Mouse (Mus musculus) left cerebral cortex, adult 8-10 months (tissue): ENCODE data around the gene Nagpa. TPM values are rescaled to one million over a fixed set of nuclear protein-coding genes. Genes with fewer than 3 reads are reported as not detected.

ENCODE experiments used
- DNase-seq, 2 experiments: peaks; one replicate each; pipeline ENCODE4 v3.0.0; 2022; ENCODE audit warnings: low spot score in 2 of 2
- total RNA-seq, 4 experiments: library from RNA; stranded (reverse); gene quantifications; 2 replicates each; pipeline ENCODE4 v1.2.4; 2022

The Nagpa gene
- total RNA-seq, 4 experiments from 2014 or later, result 11.3 to 16.3 (median 15.5) TPM

DNA sequence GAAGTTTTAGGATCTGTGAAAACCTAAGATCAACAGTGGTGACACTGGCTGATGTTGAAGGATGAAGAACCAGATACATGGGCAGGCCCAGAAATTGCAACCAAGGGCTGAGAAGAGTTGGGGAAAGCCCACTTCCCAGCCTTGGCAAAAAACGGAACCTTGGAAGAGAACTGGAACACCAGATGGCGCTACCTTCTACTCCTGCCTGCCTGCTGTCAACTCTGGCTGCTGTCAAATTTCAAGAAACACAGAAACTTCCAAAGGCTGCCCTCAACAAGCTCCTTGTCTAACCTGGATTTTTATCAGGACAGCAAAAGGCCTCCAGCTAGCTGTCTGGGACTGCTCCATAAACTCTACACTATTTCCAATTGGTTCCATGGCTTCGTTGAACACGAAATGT, 1.1 kb downstream of the Nagpa start:
- DNase-seq, result peak in 1 of 2 experiments; percentile 18

DNA sequence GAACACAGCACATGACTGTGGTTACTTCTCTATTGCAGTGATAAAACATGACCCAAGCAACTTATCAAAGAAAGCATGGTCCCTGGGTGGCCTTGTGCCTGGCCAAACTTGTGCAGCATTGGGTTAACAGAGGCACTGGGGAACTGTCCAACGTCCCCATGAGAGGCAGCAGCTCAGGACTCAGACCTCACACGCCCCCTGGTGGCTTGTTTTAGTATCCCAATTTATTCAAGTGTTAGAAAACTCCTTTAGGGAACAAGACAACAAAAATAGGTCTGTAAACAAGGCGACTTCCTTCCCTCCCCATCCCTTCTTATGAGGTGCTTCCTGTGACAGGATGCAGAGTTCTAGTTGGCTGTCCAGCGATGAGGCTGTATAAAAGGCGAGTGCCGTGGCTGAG, 8.7 kb downstream of the Nagpa start:
- no peak for DNase-seq

DNA sequence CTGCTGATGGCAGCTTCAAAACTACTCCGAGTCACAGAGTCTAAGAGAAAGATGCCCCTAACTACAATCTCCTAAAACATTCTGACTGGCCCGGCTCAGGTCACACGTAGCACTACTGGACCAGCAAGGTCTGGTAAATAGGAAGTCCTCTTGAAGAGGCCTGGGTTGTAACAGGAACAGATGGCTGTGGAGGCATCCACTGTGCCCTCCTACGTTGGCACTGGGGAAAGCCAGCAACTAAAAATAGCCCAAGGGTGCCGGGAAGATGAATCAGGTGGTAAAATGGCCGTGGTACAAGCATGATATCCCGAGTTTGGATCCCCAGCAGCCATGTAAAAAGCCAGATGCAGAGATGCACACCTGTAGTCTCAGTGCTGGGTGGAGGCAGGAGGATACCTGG, 17.6 kb downstream of the Nagpa start:
- DNase-seq, result peak; percentile 23 to 61

DNA sequence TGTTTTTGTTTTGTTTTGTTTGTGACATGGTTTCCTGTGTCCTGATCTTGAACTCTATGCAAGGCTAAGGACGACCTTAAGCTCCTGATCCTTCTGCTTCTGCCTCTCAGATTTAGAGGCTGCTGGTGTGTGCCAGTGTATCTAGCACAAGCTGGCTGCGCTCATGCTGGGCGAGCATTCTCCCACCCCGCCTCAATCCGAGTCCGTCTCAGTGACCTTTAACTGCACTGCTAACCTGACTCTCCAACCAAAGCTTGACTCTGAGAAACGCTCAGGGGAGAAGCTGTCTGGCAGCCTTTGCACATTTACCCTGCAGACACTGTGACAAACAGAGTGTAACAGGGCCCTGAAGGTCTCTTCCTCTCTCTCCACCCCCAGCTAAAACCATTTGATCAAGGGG, 18.1 kb downstream of the Nagpa start:
- DNase-seq, result no peak

DNA sequence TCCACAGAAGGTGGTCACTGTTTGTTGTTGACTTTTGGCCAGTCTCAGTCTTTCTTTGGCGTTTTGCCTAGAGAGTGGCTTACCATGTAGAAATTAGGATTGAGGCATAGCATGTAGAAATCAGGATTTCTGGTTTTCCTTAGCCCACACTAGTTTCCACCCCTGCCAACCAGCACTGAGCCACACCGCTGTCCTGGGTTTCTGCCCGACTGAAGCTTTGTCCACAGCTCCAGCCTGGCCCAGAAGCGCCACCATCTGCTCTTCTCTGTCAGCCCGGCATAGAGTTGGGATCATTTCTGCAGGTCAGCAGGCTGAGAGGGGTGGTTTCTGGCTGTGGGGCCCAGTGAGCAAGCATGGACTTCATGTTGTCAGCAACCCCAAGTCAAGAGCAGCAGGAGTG, 18.9 kb downstream of the Nagpa start:
- DNase-seq, result no peak

DNA sequence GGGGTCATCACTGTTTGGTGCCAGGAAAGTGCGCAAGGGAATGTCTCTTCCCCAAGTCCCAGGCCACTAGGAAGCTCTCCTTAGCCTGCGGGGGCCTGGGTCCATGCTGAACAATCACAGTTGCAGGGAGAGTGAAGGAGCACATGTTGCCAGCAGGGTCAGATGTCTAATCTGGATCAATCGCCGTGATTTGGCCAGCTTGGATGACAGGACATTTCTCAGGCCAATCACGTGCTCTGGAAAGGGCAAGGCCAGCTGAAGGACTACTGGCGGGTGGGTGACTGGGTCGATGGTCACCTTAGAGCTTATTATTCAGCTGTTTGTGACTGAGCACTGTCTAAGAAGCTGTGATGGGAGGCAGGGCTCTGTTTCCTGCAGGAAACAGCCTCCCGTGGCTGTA, 19.7 kb downstream of the Nagpa start:
- DNase-seq, result no peak

DNA sequence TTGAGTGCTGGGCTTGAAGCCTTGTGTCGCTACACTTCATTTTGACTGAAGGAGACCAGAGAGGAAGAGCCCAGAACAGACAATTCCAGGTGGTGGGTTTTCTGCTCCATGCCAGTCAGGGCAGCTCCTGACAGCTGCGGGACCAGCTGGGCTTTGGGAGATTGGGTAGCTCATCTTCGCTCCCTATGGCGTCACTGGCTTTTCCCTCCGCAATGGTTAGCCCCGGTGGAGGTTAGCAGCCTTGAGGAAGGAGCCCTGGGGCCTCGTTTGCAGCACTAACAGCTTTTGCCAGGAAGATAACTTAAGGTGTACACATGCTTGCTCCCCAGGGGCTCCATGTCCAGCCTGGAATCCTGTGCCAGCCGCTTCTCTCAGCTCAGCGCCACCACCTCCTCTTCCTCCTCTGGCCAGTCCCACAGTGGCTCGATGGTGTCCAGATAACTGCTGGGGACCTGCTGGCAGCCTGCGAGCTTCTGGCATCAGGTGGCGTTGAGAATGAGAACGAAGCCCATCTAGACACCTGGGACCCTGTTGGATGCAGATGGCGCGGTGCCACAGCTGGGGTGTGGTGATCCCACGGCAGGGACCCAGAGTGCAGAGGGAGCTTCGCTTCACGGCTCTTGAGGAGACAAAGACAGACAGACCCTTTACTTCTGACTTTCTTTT, 20.4 kb downstream of the Nagpa start:
- no peak for DNase-seq

DNA sequence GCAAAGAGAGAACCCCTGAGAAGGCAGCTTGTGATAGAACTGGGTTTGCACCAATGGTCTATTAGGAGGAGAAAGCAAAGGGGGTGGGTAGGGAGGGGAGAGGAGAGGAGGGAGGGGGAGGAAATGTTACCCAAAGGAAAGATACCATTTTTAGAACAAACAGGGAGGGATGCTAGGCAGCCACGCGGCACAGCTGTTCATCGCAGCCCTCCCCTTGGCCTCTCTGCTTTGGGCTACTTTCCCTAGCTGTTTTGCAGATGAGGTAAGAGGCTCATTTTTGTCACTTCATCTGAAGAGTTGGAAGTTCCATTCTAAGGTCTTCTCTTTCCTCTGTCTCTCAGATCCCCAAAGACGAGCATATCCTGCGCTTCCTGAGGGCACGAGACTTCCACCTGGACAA, 31.2 kb downstream of the Nagpa start:
- DNase-seq, result no peak

DNA sequence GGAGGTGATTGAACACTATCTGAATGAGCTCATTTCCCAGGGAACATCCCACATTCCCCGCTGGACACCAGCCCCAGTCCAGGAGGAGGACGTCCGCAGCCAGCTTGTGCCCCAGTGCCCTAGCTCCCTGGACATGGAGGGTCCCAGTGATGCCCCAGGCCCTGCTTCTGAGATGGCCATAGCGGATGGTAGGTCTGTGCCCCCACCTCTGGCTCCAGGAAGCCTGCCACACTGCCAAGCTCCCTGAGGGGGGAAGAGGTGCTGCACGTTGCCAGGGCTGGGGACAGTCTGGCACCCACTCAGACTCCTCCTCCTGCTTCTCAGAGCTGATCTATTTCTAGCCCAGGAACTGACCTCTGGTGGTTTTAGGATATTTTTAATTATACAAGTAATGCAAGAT, 35.0 kb downstream of the Nagpa start:
- no peak for DNase-seq

DNA sequence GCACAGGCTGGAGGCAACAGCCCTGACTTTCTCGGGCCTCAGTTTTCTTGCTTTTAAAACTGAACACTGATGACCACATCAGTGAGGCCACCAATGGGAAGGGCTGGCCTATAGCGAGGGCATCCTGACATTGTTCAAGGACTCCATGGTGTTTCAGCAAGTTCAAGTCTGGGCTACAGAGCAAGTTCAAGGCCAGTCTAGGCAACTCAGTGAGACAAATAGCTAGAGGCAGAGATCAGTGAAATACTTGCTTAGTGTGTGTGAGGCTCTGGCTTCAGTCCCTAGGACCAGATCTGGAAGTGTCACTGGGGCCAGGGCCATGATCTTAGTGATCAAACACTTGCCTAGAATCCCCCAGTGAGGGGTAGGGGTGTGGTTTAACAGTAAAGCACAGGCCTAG, 35.8 kb downstream of the Nagpa start:
- no peak for DNase-seq

DNA sequence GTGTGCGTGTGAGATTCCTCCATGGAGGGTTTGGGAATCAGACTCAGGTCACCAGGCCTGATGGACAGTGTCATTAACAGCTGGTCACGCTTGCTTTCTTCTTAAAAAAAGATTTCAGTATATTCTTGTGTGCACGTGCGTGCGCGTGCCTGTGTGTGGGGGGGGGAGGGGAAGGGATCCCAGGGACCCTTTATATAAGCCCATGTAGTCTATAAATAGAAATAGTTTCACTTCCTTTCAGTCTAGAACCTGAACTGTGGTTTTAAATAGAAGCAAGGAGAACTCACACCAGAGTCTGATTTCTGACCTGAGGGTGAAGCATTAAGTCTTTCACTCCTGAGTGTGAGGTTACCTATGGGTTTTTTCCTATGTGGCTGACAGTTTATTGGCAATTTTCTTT, 39.5 kb downstream of the Nagpa start:
- no peak for DNase-seq

DNA sequence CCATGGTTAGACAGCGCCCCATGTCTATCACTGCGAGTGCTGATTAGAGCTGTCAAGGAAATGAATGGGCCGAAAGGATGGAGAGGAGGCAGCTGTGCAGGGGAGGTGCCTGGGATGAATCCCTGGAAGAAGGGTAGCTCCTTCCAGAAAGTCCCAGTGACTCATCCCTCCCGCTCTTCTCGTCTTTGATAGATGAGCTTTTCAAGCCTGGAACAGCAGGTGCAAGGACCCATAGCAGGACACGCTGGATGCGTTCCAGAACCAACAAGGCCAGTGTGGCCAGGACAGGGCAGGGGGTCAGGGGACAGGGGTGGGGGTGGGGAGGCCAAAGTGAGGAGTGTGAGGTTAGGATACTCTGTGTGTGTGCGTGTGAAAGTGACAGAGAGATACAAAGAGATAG, 44.6 kb downstream of the Nagpa start:
- DNase-seq, result no peak

DNA sequence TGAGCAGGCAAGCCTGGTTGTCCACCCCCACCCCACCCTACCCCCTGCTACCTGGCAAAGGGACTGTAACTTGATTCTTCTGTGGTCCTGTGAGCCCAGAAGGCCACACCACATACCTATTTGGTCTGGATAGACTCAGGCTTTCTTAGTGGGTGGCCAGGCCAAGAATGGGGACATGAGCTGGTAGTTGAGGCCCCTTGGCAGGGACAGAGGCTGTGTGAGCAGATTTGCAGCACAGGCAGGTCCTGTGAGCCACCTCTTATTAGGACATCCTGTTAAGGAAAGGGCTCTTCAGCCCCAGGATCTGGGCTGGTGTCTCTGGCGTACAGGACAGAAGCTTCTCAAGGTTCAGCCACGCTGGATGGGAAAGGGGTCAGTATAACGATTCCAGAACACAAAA, 46.7 kb downstream of the Nagpa start:
- DNase-seq, result no peak

DNA sequence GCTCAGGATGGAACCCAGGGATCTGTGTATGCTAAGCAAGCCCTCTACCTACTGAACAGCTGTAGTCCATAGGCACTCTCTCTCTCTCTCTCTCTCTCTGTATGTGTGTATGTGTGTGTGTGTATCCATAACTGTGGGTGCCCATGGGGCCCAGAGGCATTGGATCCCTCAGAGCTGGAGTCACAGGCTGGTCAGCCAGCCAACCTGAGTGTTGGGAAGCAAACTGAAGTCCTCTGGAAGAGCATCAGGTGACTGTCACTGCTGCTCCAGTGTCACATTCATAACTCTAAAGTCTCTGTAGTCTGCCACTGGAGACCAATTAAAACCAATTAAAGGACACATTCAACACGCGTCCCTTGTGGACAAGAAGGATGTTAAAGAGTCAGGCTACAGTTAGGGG, 47.3 kb downstream of the Nagpa start:
- DNase-seq, result no peak

DNA sequence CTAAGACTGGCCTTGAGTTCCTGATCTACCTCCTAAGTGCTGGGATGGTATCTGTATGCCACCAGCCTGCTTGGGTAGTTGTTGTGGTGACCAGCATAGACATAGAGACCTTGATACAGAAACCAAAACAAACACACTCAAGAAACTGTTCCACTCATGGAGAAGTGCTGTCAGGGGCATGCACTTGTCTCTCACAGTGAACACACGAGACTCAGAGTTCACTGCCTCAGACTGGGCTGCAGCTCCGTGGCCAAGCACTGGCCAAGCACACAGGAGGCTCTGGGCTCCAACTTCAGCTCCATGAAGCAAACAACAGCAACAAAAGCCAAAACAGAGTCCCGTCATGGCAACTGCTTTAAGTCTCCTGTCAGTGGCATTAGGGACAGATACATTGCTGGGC, 48.8 kb downstream of the Nagpa start:
- no peak for DNase-seq

DNA sequence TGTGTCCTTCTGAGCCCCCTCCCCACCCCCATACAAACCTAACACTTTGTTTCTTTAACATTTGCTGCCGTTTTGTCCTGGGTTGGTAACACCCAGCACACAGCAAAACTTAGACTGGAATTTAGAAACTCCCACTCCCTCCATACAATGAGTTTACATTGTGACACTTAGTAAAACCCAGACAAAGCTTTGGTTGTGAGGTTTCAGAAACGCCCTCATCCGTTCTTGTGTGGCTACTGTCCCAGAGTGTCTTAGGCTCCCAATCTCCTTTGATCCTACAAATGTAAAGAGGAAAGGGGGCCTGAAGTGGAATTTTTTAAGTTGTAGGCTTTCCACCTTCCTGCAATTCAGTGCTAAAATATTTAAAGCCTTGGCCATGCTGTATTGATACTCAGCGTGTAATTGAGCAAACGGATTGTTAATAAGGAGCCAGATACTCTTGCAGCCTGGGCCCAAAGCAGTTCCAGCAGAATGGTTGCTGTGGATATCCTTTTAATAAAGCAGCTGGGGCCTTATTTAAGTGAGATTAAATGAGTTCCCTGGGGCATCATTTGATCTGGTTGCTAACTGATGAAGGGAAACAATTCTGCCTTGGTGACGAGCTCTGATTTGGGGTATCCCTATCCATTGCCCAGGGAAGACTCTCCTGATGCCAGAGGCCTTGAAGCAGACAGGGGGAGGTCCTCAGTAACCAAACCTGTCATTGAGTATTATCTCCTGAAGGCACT, 50.3 kb downstream of the Nagpa start:
- no peak for DNase-seq

DNA sequence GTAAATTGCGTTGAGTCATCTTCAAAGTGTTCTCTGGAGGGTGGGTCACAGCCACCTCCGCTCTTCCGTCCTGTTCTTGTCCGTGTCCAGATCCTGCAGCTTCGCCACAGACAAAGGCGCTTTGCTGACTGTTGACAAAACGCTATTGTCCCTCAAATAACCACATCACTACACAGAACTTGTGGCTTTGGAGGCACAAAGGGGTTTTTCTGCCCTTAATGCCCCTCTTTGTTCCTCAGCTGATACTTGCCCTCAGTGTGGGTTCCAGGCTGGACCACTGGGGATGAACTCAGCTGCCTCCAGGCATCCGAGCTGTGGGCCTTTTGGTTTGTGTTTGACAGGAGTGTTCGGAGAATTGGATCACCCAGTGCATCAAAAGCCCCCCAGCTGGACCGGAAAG, 53.3 kb downstream of the Nagpa start:
- DNase-seq, result peak in 1 of 2 experiments; percentile 44

DNA sequence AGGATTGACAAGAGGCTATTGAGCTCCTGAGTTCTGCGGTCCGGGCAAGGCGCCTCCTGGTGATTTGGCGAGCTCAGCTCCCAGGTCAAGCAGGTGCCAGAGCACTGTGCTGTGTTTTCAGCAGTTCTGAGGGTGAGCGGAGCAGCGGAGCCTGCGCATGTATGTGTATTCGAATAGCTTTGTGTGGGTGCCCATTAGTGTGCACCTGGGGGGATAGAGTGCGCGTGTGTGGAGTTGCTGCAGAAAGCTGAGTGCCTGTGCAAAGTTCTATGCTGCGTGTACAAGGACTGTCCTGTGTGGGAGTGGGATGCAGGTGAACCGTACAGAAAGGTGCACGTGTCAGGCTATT, 56.8 kb downstream of the Nagpa start, which contains the start of gene Sec14l5:
Gene Sec14l5 (plus strand): TSS at position 73 of the 349 bp plus-strand sequence.
- DNase-seq, result peak in 1 of 2 experiments; percentile 30

DNA sequence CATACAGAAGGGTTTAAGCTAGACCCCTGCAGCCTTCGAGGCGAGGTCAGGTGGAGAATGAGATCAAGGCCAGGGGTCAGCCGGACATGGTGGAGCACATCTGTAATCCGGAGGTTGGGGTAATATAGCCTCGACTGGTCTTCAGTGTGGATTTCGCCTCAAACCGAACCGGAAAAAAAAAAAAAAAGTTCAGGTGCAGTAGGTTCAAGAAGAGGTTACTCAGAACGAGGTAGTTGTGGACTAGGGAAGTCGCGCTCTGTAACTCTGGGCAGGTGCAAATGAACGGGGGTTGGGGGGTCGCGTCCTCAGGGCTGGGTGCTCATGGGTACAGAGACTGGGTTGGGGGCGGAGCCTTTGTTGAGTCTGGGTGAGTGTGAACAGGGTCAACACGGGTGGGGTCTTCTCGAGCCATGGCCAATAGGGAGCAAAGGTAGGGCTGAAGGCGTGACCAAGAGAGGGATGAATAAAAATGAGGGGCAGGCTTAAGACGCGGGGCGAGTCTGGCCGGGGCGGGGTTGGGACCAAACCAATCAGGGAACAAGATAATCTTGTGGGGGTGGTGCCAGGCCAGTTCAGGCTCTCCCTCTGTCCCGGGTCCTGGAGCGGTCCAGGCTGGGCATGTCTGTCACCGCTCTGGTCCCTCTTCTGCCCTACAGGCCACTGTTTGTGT, 57.3 kb downstream of the Nagpa start:
- peak in 1 of 2 experiments; percentile 47 for DNase-seq

DNA sequence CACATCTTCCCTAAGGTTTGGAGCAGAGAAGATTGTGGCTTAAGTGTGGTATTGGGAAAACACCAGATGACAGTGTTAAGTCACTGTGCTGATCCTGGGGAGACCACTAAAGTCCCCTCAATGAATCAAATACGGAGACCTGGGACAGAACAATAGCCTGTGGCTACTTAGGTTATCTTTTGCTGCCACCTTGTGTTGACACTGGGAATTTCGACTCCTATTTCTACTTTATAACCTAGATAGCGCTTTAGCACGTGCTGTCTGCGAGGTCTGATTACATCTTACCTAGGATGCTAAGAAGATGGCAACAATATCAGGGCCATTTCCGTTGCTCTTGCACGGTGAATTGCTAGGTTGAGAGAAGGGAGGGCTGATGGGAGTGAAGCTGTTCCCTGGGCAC, 58.2 kb downstream of the Nagpa start:
- peak; percentile 55 to 60 for DNase-seq
